Mouse (Mus musculus) bone marrow macrophage, adult 2 months (primary cell): Measurements from ENCODE around the gene Col9a1.

Source experiments
- CTCF ChIP-seq: IDR thresholded peaks from 2 replicates; pipeline ENCODE4 v1.5.1; 2012; ENCODE audit warnings: low read depth, mild to moderate bottlenecking, low read length, moderate library complexity
- POLR2A ChIP-seq: IDR thresholded peaks from 2 replicates; pipeline ENCODE4 v1.6.1; 2012; ENCODE audit warnings: mild to moderate bottlenecking, low read depth, low read length, borderline replicate concordance

- TF ChIP-seq CTCF (no peak), POLR2A (no peak)
These were observed 49.5 kb upstream of the Col9a1 start for GRCm38 (mm10) chr1:24127866-24128265.
